Mouse (Mus musculus): ENCODE results near the gene Hoxa6.

Hoxa6 gene

DNA sequence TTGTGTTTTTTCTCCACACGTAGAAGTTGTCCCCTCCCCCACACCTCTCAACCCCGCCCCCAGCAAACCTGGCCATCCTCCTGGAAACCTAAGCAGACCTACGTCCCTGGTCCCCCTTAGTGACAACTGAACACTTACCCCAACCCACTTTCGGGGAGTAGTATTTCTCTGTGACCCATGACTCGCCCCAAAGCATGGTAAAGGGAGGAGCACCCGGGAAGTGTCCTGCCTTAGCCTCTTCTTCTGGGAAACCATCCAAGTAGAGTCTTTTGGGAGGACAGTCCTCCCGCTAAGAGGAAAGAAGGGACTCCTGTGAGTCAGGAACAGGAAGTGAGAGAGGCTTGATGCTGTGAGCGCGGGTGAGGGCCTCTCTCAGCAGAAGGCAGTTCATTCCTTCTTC lies 48.5 kb downstream of the Hoxa6 start:
- in situ Hi-C loops (cut with MboI; ENCODE audit: unreplicated experiment in 2 of 2), result no loop called here

DNA sequence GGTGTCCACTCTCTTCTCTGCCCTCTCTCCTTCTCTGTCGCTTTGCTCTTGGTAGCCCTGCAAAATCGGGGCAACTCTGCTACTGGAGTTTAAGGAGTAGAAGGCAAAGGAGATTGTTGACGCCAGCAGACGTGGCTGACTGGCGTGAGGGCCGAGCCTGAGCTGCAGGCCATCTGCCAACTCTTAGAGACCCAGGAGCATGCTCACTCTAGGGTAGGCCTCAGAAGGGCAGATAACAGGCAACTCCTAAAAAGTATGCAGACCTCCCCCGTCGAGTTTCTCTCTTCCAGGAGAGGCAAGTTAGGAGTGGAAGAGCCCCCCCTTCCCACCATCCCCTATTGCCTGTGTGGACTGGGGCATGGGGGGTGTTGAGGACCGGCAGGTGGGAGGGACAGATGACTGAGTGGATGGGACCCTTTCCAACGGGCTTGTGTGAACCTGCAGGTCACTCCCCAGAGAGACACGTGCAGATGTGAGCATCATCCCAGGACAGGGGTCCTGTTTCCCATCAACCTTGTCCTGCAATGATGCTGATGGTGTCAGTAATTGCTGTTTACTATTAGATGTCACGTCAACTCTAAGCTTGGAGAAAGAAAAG lies 49.3 kb downstream of the Hoxa6 start:
- in situ Hi-C loops (cut with MboI; ENCODE audit: unreplicated experiment in 2 of 2), result no loop called here

DNA sequence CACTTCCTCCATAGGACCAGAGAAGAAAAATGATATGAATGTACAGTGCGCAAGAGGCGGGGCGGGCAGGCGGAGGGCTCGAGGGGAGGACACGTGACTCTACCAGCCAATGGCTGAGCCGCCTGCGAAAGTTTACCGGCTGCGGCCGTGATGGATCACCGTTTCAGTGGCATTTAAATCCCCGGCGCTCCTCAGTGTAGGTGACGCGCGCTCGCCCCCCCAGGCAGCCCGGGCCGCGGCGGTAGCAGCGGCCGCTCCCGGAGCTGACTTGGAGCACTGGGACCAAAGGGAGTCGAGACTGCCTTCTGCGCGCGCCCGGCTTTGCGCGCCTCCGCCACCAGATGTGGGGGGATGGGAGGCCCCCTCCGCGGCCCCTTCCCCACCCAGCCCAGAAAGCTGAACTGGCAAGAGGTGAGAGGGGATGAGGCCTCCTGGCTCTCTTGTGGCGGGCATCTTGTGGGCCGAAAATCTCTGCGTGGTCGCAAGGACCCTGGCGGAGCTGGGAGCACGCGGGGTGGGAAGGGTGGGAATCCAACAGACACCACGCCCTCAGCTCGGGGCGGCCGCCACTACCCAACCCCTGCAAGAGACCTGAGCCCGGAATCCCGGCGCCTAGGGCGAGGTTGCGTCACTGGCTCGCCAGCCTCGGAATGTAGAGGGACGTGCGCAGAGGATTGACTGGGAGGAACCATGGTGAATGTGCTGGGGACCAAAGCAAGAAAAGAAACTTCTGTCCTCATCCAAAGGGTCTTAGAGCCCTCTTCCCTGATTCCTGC lies 50.1 kb downstream of the Hoxa6 start, which contains the start of gene Hoxa1:
TSS of gene Hoxa1 (minus strand) at position 42 of the 776 bp plus-strand sequence.
- in situ Hi-C loops (cut with MboI; ENCODE audit: unreplicated experiment in 2 of 2), result no loop called here

DNA sequence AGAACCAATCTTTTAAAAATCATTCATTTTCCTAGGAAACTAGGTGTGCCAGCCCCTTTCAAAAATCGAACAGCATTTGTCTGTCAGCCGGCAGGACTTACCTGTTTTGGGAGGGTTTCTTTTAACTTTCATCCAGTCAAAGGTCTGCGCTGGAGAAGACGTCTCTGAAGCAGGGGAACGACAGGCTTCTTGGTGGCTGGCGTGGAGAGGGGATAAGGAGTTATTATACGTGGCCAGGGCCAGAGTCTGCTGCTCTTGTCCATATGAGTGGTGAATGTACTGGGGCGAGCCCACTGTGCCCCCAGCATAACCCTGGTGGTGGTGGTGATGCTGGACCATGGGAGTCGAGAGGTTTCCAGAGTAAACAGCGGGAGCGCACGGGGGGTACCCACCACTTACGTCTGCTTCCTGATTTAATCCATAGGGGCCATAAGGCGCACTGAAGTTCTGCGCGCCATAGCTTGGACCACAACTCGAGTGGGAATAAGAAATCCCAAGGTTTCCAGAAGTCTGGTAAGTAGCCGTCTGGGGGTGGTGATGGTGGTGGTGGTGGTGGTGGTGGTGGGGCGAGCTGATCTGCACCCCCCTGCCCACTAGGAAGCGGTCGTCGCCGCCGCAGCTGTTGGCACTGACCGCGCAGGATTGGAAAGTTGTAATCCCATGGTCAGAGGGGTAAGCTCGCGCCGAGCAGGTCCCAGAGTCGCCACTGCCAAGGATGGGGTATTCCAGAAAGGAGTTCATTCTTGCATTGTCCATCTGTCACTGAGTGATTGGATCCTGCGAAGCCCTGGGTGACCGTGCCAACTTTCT lies 50.9 kb downstream of the Hoxa6 start:
- in situ Hi-C loops (cut with MboI; ENCODE audit: unreplicated experiment in 2 of 2), result no loop called here

DNA sequence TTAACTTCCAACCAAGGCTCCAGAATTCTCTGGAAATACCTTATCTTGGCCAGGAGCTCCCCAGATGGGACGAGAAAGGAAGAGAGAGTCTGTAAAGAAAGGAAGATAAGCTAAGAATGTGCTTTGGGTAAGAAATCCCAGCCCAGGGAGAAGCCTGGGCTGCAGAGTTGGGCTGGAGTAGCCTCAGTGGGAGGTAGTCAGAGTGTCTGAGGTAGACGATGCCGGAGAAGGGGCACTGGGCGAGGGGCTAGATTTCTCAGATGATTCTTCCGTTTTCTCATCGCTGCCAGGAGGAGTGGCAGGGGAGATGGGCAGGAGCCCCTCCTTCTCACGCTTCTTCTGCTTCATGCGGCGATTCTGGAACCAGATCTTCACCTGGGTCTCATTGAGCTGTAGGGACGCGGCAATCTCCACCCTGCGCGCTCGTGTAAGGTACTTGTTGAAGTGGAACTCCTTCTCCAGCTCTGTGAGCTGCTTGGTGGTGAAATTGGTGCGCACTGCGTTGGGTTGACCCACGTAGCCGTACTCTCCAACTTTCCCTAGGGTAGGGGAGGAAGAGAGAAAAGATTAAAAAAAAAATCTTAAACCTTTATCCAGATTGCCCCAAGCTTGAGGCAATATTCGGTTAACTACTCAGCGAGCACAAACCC lies 51.8 kb downstream of the Hoxa6 start:
- in situ Hi-C loops (cut with MboI; ENCODE audit: unreplicated experiment in 2 of 2), result no loop called here
